Mouse (Mus musculus) bone marrow, adult 2 months (tissue): Measurements from ENCODE around the gene Slc17a5.

ENCODE experiments used
- CTCF ChIP-seq: fragments of 200-500 bp; IDR thresholded peaks from 2 replicates; pipeline ENCODE4 v1.5.1; 2011; ENCODE audit warnings: low read length, control low read depth; ENCODE audit not compliant: control insufficient read depth, insufficient read depth
- POLR2A ChIP-seq: fragments of 200-500 bp; IDR thresholded peaks from 2 replicates; pipeline ENCODE4 v1.6.1; 2011; ENCODE audit warnings: low read depth, mild to moderate bottlenecking, control low read depth, low read length, borderline replicate concordance; ENCODE audit not compliant: control insufficient read depth

GRCm38 (mm10) chr9:78599927-78600326 is 12.1 kb upstream of the Slc17a5 start:
- no peak for TF ChIP-seq CTCF
- TF ChIP-seq POLR2A = no peak
